Mouse (Mus musculus) kidney, embryonic 16.5 days (tissue): ENCODE measurements around the gene Vsnl1. TPM values are rescaled to one million over a fixed set of nuclear protein-coding genes. Genes with fewer than 3 reads are reported as not detected.

ENCODE experiments used
- ATAC-seq: fragments of 200-750 bp; cut with Nextera tagmentation; 2 replicates; pipeline ENCODE4 v1.8.0; 2017; ENCODE audit warnings: moderate TSS enrichment; ENCODE audit not compliant: low FRiP score, low TSS enrichment
- H3K27ac ChIP-seq: fragments of 300-500 bp; sonication (generic); 2 replicates; pipeline ENCODE4 v1.5.1; 2014; ENCODE audit warnings: low read length
- H3K27me3 ChIP-seq: fragments of 300-500 bp; sonication (generic); 2 replicates; pipeline ENCODE4 v1.6.1; 2014; ENCODE audit warnings: low read length, control low read depth, mixed read lengths; ENCODE audit not compliant: insufficient read depth
- H3K36me3 ChIP-seq: fragments of 300-500 bp; sonication (generic); 2 replicates; pipeline ENCODE4 v1.6.1; 2014; ENCODE audit warnings: low read length, control low read depth, mixed read lengths; ENCODE audit not compliant: insufficient read depth
- H3K4me1 ChIP-seq: fragments of 300-500 bp; sonication (generic); 2 replicates; pipeline ENCODE4 v1.6.1; 2014; ENCODE audit warnings: low read length, control low read depth, mixed read lengths; ENCODE audit not compliant: insufficient read depth
- H3K4me2 ChIP-seq: fragments of 300-500 bp; sonication (generic); replicated peaks from 2 replicates; pipeline ENCODE4 v1.6.1; 2014; ENCODE audit warnings: low read depth, low read length
- H3K4me3 ChIP-seq: fragments of 300-500 bp; sonication (generic); 2 replicates; pipeline ENCODE4 v1.5.1; 2014; ENCODE audit warnings: mild to moderate bottlenecking, low read length
- H3K9ac ChIP-seq: fragments of 300-500 bp; sonication (generic); replicated peaks from 2 replicates; pipeline ENCODE4 v1.6.1; 2014; ENCODE audit warnings: low read length
- H3K9me3 ChIP-seq: fragments of 300-500 bp; sonication (generic); 2 replicates; pipeline ENCODE4 v1.6.1; 2016; ENCODE audit warnings: low read length, control low read depth
- WGBS: fragments of 180-500 bp; shearing (Covaris S2); extraction: QIAGEN DNeasy Blood & Tissue Kit; methylation state at CpG from one replicate; pipeline ENCODE4 v1.1.7; 2014; 5-methylcytosine and 5-hydroxymethylcytosine counted together
- polyA plus RNA-seq: library from polyadenylated mRNA; unstranded; fragments of >200 nt; fragmentation: Nextera tagmentation; extraction: Ambion mirVana; gene quantifications from 2 replicates; pipeline ENCODE4 v1.2.1, GENCODE M21; 2015

Gene Vsnl1
- polyA plus RNA-seq, 1 experiment from 2014 or later = 0.41 TPM

DNA sequence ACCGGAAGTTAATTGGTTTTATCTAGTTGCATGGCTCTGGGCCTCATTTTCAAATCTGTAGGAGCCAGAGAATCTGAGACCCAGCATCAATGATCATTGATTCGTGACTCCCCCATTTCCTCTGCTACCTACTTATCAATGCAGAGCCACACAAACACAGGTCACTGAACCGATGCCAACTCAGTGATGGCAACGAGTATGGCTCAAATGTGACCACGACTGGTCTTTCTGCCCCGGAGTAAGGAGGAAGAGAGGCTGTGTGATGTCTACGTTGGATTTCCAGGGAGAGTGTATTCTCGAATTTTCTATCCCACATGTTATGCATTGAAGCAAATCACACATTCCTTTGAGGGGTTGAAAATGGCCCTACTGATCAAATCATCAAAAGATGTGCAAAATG, 2.0 kb downstream of the Vsnl1 start:
- Histone ChIP-seq H3K9me3 (no peaks in the 10 kb centered on the region), H3K4me2 (no peak overlapping the region), H3K27me3 (peaks cover 27% of the 10 kb centered on the region), H3K27ac (no peak overlapping the region), H3K9ac (no peak overlapping the region), H3K36me3 (no peaks in the 10 kb centered on the region), H3K4me3 (no peak overlapping the region), H3K4me1 (peaks cover 18% of the 10 kb centered on the region)
- WGBS = 70% methylated on average over 8 of the region's 8 CpGs
- ATAC-seq = no peak

- Histone ChIP-seq H3K9me3 (no peaks in the 10 kb centered on the region), H3K4me2 (no peak overlapping the region), H3K4me3 (no peak overlapping the region), H3K9ac (no peak overlapping the region), H3K4me1 (peaks cover 18% of the 10 kb centered on the region), H3K27ac (no peak overlapping the region), H3K27me3 (peaks cover 27% of the 10 kb centered on the region), H3K36me3 (no peaks in the 10 kb centered on the region)
- 48% methylated on average over 1 of the region's 1 CpGs for WGBS
- ATAC-seq = no peak
Measured at GRCm38 (mm10) chr12:11433716-11434115, 2.7 kb downstream of the Vsnl1 start.

DNA sequence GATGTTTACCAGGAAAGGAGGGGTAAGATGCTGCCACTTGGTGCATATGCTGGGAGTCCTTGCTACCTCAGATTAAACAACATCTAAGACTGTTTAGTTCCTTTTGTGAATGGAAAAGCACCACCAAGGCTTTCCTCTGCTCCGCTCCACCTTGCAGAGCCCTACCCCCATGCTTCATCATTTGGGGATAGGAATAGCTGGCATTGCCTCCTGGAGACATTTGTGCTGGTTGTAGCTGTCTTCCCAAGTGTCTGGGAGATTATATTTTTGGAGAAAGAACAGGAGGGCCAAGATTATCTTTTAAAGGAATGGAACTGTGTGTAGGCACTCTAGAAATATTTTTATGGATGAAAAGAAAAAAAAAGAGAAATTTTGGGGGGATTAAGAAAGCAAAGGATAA, 3.3 kb downstream of the Vsnl1 start:
- Histone ChIP-seq H3K27ac (no peak overlapping the region), H3K27me3 (peaks cover 23% of the 10 kb centered on the region), H3K4me1 (peaks cover 18% of the 10 kb centered on the region), H3K9ac (no peak overlapping the region), H3K4me3 (no peak overlapping the region), H3K36me3 (no peaks in the 10 kb centered on the region), H3K9me3 (no peaks in the 10 kb centered on the region), H3K4me2 (no peak overlapping the region)
- WGBS = 97% methylated on average over 1 of the region's 1 CpGs
- no peak for ATAC-seq

DNA sequence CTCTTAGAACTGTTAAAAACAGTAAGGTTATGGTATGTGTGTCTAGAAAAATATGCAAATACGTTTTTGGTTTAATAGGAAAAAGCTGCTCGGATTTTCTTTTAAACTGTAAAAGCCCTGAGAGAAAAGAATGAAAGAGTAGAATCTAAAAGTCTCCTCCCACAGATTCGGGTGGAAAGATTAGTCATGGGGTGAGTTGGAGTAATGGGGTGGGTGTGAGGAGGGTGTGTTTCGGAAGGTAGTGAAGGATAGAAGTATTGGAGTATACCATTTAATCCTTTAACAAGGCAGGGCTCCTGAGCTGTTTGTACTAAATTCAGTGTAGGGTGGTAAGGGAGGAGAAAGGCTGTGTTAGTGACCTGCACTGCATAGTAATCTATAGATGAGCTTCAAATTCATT, 9.0 kb downstream of the Vsnl1 start:
- Histone ChIP-seq H3K27me3 (no peaks in the 10 kb centered on the region), H3K27ac (no peak overlapping the region), H3K36me3 (no peaks in the 10 kb centered on the region), H3K4me1 (no peaks in the 10 kb centered on the region), H3K9ac (no peak overlapping the region), H3K4me3 (no peak overlapping the region), H3K4me2 (no peak overlapping the region), H3K9me3 (no peaks in the 10 kb centered on the region)
- no peak for ATAC-seq
- 65% methylated on average over 4 of the region's 4 CpGs for WGBS

DNA sequence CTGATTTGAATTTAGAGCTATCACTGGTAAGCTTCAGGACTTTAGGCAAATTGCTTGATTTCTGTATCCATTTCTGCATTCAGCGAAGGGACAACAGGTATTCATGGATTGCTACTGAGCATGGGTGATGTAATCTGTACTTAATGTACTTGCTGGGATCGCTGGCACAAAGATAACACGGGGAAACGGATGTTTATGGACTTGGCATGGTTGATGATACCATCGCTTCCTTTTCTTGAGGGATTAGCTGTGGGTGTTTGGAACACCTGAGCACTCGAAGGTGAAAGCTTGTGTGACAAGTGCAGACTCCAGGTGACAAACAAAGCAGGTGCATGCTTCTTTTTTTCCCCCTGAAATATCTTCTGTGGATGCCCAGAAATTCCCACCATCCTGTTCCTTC, 18.3 kb downstream of the Vsnl1 start:
- ATAC-seq = no peak
- Histone ChIP-seq H3K9me3 (no peaks in the 10 kb centered on the region; the same call in 1 of the 2 replicates), H3K36me3 (no peaks in the 10 kb centered on the region), H3K4me3 (no peak overlapping the region), H3K4me2 (no peak overlapping the region), H3K27ac (no peak overlapping the region), H3K4me1 (no peaks in the 10 kb centered on the region), H3K27me3 (no peaks in the 10 kb centered on the region), H3K9ac (no peak overlapping the region)
- WGBS = 83% methylated on average over 6 of the region's 6 CpGs

- WGBS = 95% methylated on average over 4 of the region's 4 CpGs
- no peak for ATAC-seq
- Histone ChIP-seq H3K36me3 (no peaks in the 10 kb centered on the region), H3K27me3 (no peaks in the 10 kb centered on the region), H3K4me3 (no peak overlapping the region), H3K9ac (no peak overlapping the region), H3K9me3 (no peaks in the 10 kb centered on the region), H3K4me1 (no peaks in the 10 kb centered on the region), H3K27ac (no peak overlapping the region), H3K4me2 (no peak overlapping the region)
Measured at GRCm38 (mm10) chr12:11407679-11408078, 28.7 kb downstream of the Vsnl1 start.

DNA sequence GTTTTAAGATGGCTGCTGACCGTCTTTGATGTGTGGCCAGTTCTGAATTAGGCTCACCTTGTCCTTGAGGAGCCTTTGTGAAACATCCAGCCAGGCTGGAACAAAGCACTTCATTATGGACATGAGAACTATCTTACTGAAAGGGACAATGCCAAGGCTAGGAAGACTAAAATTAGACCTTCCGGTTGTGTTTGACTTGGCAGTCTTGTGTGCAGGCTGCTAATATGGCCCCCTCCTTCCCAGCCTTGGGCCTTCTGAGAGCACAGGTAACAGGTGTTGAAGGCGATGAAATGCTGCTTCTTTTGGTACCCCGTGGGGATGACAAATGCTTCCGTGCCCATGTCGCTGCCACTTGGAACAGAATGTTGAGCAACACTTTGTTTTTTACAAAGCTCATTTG, 37.6 kb downstream of the Vsnl1 start:
- no peak overlapping the region for H3K9ac ChIP-seq
- no peak overlapping the region for H3K4me3 ChIP-seq
- 95% methylated on average over 6 of the region's 6 CpGs for WGBS
- H3K4me2 ChIP-seq = no peak overlapping the region
- no peaks in the 10 kb centered on the region for H3K27me3 ChIP-seq
- H3K4me1 ChIP-seq = no peaks in the 10 kb centered on the region
- ATAC-seq = no peak
- no peaks in the 10 kb centered on the region for H3K36me3 ChIP-seq
- H3K9me3 ChIP-seq = no peaks in the 10 kb centered on the region
- no peak overlapping the region for H3K27ac ChIP-seq

DNA sequence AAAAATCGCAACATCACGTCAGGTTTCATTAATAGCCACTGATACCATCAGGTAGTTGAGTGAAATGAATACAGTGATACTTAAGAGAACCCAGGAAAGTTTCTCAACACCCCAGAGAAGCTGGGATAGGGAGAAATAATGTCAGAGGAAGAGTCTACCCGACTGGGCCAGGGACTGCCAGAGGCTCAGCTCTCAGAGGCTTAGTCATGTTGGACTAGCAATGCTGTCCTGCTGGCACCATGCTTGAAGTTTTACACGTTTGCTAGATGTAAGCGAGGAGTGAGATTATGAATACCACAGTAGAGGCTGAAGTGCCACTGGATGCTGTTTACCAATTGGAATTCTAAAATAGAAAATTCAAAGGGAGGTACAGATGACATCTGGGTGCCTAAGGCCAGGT, 39.4 kb downstream of the Vsnl1 start:
- Histone ChIP-seq H3K36me3 (no peaks in the 10 kb centered on the region), H3K4me2 (no peak overlapping the region), H3K27ac (no peak overlapping the region), H3K9me3 (no peaks in the 10 kb centered on the region), H3K4me3 (no peak overlapping the region), H3K27me3 (no peaks in the 10 kb centered on the region), H3K9ac (no peak overlapping the region), H3K4me1 (no peaks in the 10 kb centered on the region)
- no peak for ATAC-seq
- WGBS = 78% methylated on average over 5 of the region's 5 CpGs

DNA sequence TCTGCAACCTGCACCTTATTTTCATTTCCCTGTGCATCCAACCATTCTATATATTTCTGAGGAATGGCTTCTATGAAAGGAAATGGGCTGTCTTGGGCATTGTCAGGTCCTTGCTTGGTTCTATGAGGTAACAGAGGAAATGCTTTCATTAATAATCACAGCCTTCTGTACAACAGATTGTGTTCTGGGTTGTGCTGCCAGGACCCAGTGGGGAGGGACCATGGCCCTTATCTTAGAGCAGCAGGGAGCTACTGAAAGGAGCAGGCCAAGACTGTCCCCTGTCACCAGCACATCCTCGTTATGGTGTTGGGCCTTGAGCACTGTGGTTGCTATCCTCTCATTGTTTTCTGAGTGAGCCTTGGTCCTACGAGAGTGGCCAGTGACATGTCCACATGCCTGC, 40.9 kb downstream of the Vsnl1 start:
- H3K4me2 ChIP-seq = no peak overlapping the region
- ATAC-seq = no peak
- 90% methylated on average over 2 of the region's 2 CpGs for WGBS

GRCm38 (mm10) chr12:11392525-11392924, 43.9 kb downstream of the Vsnl1 start:
- 19% methylated on average over 1 of the region's 1 CpGs for WGBS
- no peak overlapping the region for H3K4me2 ChIP-seq
- no peak overlapping the region for H3K4me3 ChIP-seq
- ATAC-seq = no peak
- no peaks in the 10 kb centered on the region for H3K9me3 ChIP-seq
- H3K27ac ChIP-seq = no peak overlapping the region
- H3K4me1 ChIP-seq = 0 out of 2 replicates have a peak, but pooled peaks cover 4% of the 10 kb centered on the region
- no peaks in the 10 kb centered on the region for H3K27me3 ChIP-seq
- H3K36me3 ChIP-seq = no peaks in the 10 kb centered on the region
- H3K9ac ChIP-seq = no peak overlapping the region

More for the DNA sequence above, 40.9 kb downstream of the Vsnl1 start:
- 0 out of 2 replicates have a peak, but pooled peaks cover 4% of the 10 kb centered on the region for H3K4me1 ChIP-seq
- no peaks in the 10 kb centered on the region for H3K9me3 ChIP-seq
- no peak overlapping the region for H3K9ac ChIP-seq
- no peak overlapping the region for H3K4me3 ChIP-seq
- H3K36me3 ChIP-seq = no peaks in the 10 kb centered on the region
- H3K27ac ChIP-seq = no peak overlapping the region
- no peaks in the 10 kb centered on the region for H3K27me3 ChIP-seq
